In the genomic region with DNA sequence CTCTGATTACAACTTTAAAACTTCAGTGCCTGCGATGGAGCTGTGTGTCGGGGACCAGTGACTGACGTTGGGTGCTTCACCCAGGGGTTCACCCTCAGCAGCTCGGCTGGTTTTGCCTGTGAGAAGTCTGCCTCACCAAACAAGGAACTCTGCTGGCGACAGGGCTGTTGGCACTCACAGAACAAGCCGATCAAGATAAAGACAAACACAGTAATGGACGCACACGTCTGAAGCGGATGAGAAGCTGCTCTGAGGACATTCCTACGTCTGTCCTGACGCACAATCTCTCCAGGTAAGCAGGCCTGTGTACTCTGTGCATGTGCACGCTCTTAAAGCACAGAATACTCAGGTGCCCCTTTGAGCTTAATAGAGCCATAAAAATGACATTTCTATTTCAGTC, we compare ENCODE assay signal across 24 mouse cellular contexts.
DNase-seq lines count a peak whose midpoint lies in the region; ATAC-seq and TF ChIP-seq lines count a peak whose summit lies in the region.
"Had no signal": no experiment of that assay in that cellular context is flagged by ENCODE, and none has a peak within 500 bp of the region (broad histone marks: within the 10 kb centered on the region; RNA-seq: fewer than 3 reads in every experiment).

No protein-coding gene starts in this region.

- 43% methylated on average over 12 of the region's 12 CpGs for WGBS in heart, embryonic 16.5 days
- 54% methylated on average over 12 of the region's 12 CpGs for WGBS in heart, embryonic 11.5 days (ENCODE audit: insufficient replicate concordance)
- 84% methylated on average over 12 of the region's 12 CpGs for WGBS in neural tube, embryonic 14.5 days
- 76% methylated on average over 12 of the region's 12 CpGs for WGBS in neural tube, embryonic 15.5 days
- WGBS in stomach, postnatal 0 days, result 56% methylated on average over 12 of the region's 12 CpGs

- H3K4me1 ChIP-seq in heart, embryonic 16.5 days (ENCODE audit: control insufficient read depth, insufficient read depth, low read length), result peaks cover 13% of the 10 kb centered on the region
- peaks cover 14% of the 10 kb centered on the region for H3K4me1 ChIP-seq in heart, embryonic 11.5 days (ENCODE audit: control insufficient read depth, insufficient read depth, low read length)
- peaks cover 4% of the 10 kb centered on the region; the same call in 1 of the 2 replicates for H3K4me1 ChIP-seq in neural tube, embryonic 14.5 days (ENCODE audit: control insufficient read depth, insufficient read depth, low read length)
- peaks cover 21% of the 10 kb centered on the region for H3K4me1 ChIP-seq in neural tube, embryonic 15.5 days
- no peaks in the 10 kb centered on the region for H3K4me1 ChIP-seq in stomach, postnatal 0 days (replicated peaks; ENCODE audit: control insufficient read depth, insufficient read depth)

- H3K4me2 ChIP-seq in heart, embryonic 16.5 days (ENCODE audit: low read depth, low read length), result no peak overlapping the region
- no peak overlapping the region for H3K4me2 ChIP-seq in heart, embryonic 11.5 days
- H3K4me2 ChIP-seq in neural tube, embryonic 14.5 days (ENCODE audit: low read depth, low read length), result no peak overlapping the region
- no peak overlapping the region for H3K4me2 ChIP-seq in neural tube, embryonic 15.5 days
- no peak overlapping the region for H3K4me2 ChIP-seq in stomach, postnatal 0 days (replicated peaks; ENCODE audit: low read depth)
- H3K4me2 ChIP-seq: embryonic facial prominence, embryonic 12.5 days; kidney, embryonic 15.5 days; limb, embryonic 13.5 days; liver, embryonic 11.5 days; midbrain, embryonic 12.5 days; neural tube, embryonic 13.5 days had no signal

- H3K4me3 ChIP-seq in heart, embryonic 16.5 days (ENCODE audit: low read length), result no peak overlapping the region
- H3K4me3 ChIP-seq in heart, embryonic 11.5 days (ENCODE audit: low read depth, low read length), result no peak overlapping the region
- H3K4me3 ChIP-seq in layer of hippocampus, adult 2 months, result no peak overlapping the region
- no peak overlapping the region for H3K4me3 ChIP-seq in neural tube, embryonic 14.5 days (ENCODE audit: low read depth, low read length)
- no peak overlapping the region for H3K4me3 ChIP-seq in neural tube, embryonic 15.5 days (replicated peaks)
- no peak overlapping the region for H3K4me3 ChIP-seq in stomach, postnatal 0 days (ENCODE audit: low read depth, low read length)
- H3K4me3 ChIP-seq: embryonic facial prominence, embryonic 12.5 days; hindbrain, embryonic 10.5 days; kidney, embryonic 15.5 days; limb, embryonic 13.5 days; midbrain, embryonic 12.5 days; neural tube, embryonic 13.5 days had no signal

- 0 out of 2 replicates have a peak overlapping the region, but pooled peaks have one; percentile 10 for H3K27ac ChIP-seq in heart, embryonic 16.5 days (ENCODE audit: low read length)
- no peak overlapping the region for H3K27ac ChIP-seq in heart, embryonic 11.5 days (ENCODE audit: low read depth, low read length)
- peak overlapping the region; percentile 77; the same call in 1 of the 2 replicates for H3K27ac ChIP-seq in layer of hippocampus, adult 2 months
- 0 out of 2 replicates have a peak overlapping the region, but pooled peaks have one; percentile 6 for H3K27ac ChIP-seq in neural tube, embryonic 14.5 days (ENCODE audit: low read depth, low read length)
- H3K27ac ChIP-seq in neural tube, embryonic 15.5 days (replicated peaks), result no peak overlapping the region
- no peak overlapping the region for H3K27ac ChIP-seq in stomach, postnatal 0 days (replicated peaks)
- H3K27ac ChIP-seq: embryonic facial prominence, embryonic 12.5 days; hindbrain, embryonic 10.5 days; kidney, embryonic 15.5 days; limb, embryonic 13.5 days; midbrain, embryonic 12.5 days had no signal

- no peak for DNase-seq in layer of hippocampus, adult 2 months (ENCODE audit: low spot score in 2 of 2)
- no peak for DNase-seq in layer of hippocampus, postnatal 10 days (ENCODE audit: low spot score in 2 of 2)
- no peak for DNase-seq in stomach, postnatal 0 days (ENCODE audit: low spot score)
- DNase-seq: adrenal gland, postnatal 14 days; embryo, embryonic 11 days; gastrocnemius, postnatal 14 days; heart, postnatal 10 days; kidney, adult 18-20 months; kidney, postnatal 25 days; right cerebral cortex, postnatal 25 days; thymus, adult 18-20 months; thymus, postnatal 25 days had no signal

- H3K36me3 ChIP-seq in heart, embryonic 16.5 days (ENCODE audit: control insufficient read depth, insufficient read depth), result no peaks in the 10 kb centered on the region
- no peaks in the 10 kb centered on the region for H3K36me3 ChIP-seq in heart, embryonic 11.5 days (ENCODE audit: control insufficient read depth, insufficient read depth, low read length)
- no peaks in the 10 kb centered on the region for H3K36me3 ChIP-seq in neural tube, embryonic 14.5 days (ENCODE audit: control insufficient read depth, insufficient read depth, low read length)
- no peaks in the 10 kb centered on the region for H3K36me3 ChIP-seq in neural tube, embryonic 15.5 days
- no peaks in the 10 kb centered on the region for H3K36me3 ChIP-seq in stomach, postnatal 0 days (ENCODE audit: control insufficient read depth, insufficient read depth, low read length)
- H3K36me3 ChIP-seq: embryonic facial prominence, embryonic 12.5 days; hindbrain, embryonic 10.5 days; kidney, embryonic 15.5 days; midbrain, embryonic 12.5 days; neural tube, embryonic 13.5 days had no signal

- ATAC-seq in heart, embryonic 16.5 days (replicated peaks; ENCODE audit: extremely low read depth, insufficient read depth, low FRiP score), result no peak
- no peak for ATAC-seq in heart, embryonic 11.5 days (replicated peaks; ENCODE audit: insufficient number of reproducible peaks, low FRiP score, low TSS enrichment)
- ATAC-seq in neural tube, embryonic 14.5 days (ENCODE audit: low read depth), result no peak
- no peak for ATAC-seq in neural tube, embryonic 15.5 days (ENCODE audit: low FRiP score)
- ATAC-seq in stomach, postnatal 0 days (ENCODE audit: low FRiP score, low TSS enrichment), result peak; percentile 48; the same call in 1 of the 2 replicates
- ATAC-seq: CD4-positive, CD25-positive, alpha-beta regulatory T cell, adult 4 months had no signal

- TF ChIP-seq EP300 in stomach, postnatal 0 days (optimal IDR thresholded peaks at IDR 0.05), result no peak

- no peaks in the 10 kb centered on the region for H3K9me3 ChIP-seq in heart, embryonic 16.5 days (replicated peaks; ENCODE audit: control insufficient read depth, low read length)
- H3K9me3 ChIP-seq in heart, embryonic 11.5 days (replicated peaks; ENCODE audit: control insufficient read depth, low read length), result no peaks in the 10 kb centered on the region
- H3K9me3 ChIP-seq in neural tube, embryonic 14.5 days (ENCODE audit: control insufficient read depth, low read length), result no peaks in the 10 kb centered on the region
- H3K9me3 ChIP-seq in neural tube, embryonic 15.5 days (replicated peaks), result no peaks in the 10 kb centered on the region
- no peaks in the 10 kb centered on the region for H3K9me3 ChIP-seq in stomach, postnatal 0 days (ENCODE audit: control insufficient read depth, low read length)
- H3K9me3 ChIP-seq: embryonic facial prominence, embryonic 12.5 days; hindbrain, embryonic 10.5 days; kidney, embryonic 15.5 days; limb, embryonic 13.5 days; midbrain, embryonic 12.5 days; neural tube, embryonic 13.5 days had no signal

- no peaks in the 10 kb centered on the region for H3K27me3 ChIP-seq in heart, embryonic 16.5 days (ENCODE audit: control insufficient read depth, insufficient read depth, low read length)
- H3K27me3 ChIP-seq in heart, embryonic 11.5 days (ENCODE audit: control insufficient read depth, insufficient read depth, low read length), result no peaks in the 10 kb centered on the region
- H3K27me3 ChIP-seq in neural tube, embryonic 14.5 days (ENCODE audit: control insufficient read depth, insufficient read depth, low read length), result no peaks in the 10 kb centered on the region
- H3K27me3 ChIP-seq in neural tube, embryonic 15.5 days (replicated peaks), result no peaks in the 10 kb centered on the region
- H3K27me3 ChIP-seq in stomach, postnatal 0 days (ENCODE audit: control insufficient read depth, insufficient read depth, low read length), result no peaks in the 10 kb centered on the region
- H3K27me3 ChIP-seq: embryonic facial prominence, embryonic 12.5 days; kidney, embryonic 15.5 days; limb, embryonic 13.5 days; midbrain, embryonic 12.5 days; neural tube, embryonic 13.5 days had no signal

- H3K9ac ChIP-seq in heart, embryonic 16.5 days (ENCODE audit: low read length), result no peak overlapping the region
- no peak overlapping the region for H3K9ac ChIP-seq in heart, embryonic 11.5 days (ENCODE audit: low read depth, low read length)
- no peak overlapping the region for H3K9ac ChIP-seq in neural tube, embryonic 14.5 days (replicated peaks; ENCODE audit: low read depth, low read length)
- H3K9ac ChIP-seq in neural tube, embryonic 15.5 days (replicated peaks), result no peak overlapping the region
- no peak overlapping the region for H3K9ac ChIP-seq in stomach, postnatal 0 days (ENCODE audit: low read length)
- H3K9ac ChIP-seq: embryonic facial prominence, embryonic 12.5 days; kidney, embryonic 15.5 days; limb, embryonic 13.5 days; midbrain, embryonic 12.5 days; neural tube, embryonic 13.5 days had no signal

- TF ChIP-seq CTCF in layer of hippocampus, adult 2 months (conservative IDR thresholded peaks at IDR 0.05), result no peak
- no peak for TF ChIP-seq CTCF in stomach, postnatal 0 days (IDR thresholded peaks at IDR 0.05; ENCODE audit: low read depth)

Comparison
In these comparisons a context has a peak if more than half of its experiments do, and no peak if none do; other contexts are left out.
1. H3K27ac ChIP-seq: peak in heart, embryonic 16.5 days (single experiment), layer of hippocampus, adult 2 months (single experiment) and neural tube, embryonic 14.5 days (single experiment); none in heart, embryonic 11.5 days (single experiment), neural tube, embryonic 15.5 days (single experiment) and stomach, postnatal 0 days (single experiment).